Mouse (Mus musculus): Measurements from ENCODE around the gene Sucla2.
"Not testable (repeated sequence)": the region's sequence is repeated elsewhere in the genome, so short reads cannot be mapped to it uniquely, and the experiment has no call there.

Sucla2 gene

DNA sequence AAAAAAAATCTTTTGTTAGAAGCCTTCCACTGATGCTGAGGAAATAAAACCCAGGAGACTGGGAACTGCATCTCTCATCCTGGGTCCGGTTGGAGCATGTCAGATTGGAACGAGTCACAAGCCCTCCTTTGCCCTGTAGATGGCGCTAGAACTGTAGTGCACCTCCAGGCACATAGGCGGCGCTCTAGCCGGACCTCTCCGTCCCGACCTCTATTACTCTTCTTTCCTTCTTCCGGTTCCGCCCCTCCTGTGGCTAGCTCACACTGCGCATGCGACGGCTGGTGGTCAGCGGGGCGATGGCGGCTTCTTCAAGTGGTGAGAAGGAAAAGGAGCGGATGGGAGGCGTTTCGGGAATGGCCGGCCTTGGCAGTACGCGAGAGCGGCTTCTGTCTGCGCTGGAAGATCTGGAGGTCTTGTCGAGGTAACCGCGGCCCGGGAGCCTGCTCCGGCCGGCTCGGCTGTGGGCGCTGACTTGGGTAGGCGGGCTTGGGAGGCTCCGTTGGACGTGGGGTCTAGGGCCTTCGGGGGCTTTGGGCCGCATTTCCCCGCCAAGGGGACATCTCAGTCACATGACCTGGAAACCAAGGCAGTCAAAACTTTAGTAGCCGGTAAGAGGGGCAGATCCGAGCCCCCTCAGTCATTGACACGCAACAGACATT lies 15.2 kb upstream of the Sucla2 start, which contains the start of gene Med4:
Gene Med4 (plus strand): TSS at position 261 of the 659 bp plus-strand sequence.
- peak; percentile 91 for DNase-seq (ENCODE audit: low read depth, low spot score)

DNA sequence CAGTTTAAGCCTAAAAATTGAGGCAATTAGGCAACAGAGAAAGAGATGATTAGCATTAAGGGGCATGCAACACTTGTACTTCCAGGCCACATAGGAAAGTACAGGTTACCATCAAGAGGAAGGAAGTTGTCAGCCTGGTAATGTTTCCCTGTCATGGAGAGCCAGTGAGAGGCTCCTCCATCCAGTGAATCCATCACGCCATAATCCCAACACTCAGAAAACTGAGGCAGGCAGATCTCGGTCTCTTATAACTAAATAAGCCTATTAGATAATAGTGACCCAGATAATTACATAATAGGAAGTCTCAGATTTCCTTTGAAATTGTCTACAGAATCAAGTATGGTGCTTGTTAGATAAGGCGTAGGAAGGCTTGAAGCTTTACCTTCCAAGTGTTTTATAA lies 983 bp upstream of the Sucla2 start:
- no peak for DNase-seq (ENCODE audit: low read depth, low spot score)

DNA sequence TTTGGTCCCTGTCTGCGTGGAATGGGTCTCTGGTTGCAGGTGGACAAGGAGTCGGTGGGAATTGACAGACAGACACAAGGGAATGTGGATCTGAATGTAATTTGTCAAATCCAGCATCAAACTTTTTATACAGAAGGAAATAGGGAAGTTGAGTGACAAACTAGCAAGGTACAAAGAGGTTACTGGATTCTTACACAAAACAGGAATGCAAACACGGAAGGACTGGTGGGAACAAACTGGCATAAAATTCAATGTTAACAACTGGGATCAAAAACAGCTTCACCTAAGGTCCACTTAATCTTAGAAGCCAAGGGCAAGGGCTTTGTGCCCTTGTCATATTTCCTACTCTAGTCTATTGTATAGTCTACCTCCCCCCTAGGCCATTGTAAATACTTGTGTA lies 3.5 kb downstream of the Sucla2 start:
- not testable (repeated sequence) for DNase-seq (ENCODE audit: low read depth, low spot score)

DNA sequence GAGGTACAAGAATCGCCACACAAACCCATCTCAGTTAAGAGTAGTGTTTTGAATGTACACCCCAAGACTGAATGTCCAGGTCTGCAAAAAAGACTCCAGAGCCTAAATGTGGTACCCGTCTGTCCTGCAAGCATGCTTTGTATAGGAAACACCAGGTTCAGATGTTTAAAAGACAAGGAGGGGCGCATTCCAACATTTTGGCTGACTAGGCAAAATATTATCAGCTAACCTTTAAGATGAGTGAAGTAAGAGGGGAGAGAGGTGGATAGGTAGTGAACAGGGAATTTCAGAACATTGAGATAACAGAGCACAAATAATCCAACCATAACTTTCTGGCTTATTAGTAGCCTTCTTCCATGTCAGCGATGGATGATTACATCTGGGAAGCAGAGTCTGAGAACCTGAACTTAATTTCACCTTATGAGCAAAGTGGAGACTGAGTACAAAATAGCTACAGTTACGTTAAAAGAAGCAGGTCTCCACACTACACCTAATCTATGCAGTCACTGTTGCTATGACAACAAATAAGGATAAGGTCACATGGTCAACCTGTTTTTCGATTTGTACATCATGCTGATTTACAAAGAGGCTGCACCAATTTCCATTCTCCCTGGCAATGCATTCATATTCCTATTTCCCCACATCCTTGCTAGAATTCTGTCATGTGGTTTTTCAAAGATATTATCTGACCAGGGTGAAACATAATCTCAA lies 8.8 kb downstream of the Sucla2 start:
- no peak for DNase-seq (ENCODE audit: low read depth, low spot score)

DNA sequence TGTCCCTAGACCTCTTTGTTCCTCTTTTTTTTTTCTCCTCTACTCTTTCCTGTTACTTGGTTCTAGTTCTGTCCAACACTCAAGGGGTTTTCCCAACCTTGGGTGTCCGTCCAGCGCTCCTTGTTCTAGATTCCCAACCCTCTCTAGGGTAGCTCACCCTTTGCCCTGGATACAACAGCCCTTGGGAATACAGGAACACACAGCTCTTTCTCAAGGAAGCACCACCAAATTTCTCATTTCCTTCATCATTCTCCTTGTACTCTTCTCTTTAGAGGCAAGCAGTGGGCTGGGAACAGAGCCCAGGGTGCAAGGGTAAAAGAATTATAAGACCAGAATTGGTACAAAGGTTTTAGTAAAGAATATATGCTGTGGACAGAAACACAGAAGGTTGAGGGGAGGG lies 10.5 kb downstream of the Sucla2 start:
- no peak for DNase-seq (ENCODE audit: low read depth, low spot score)

DNA sequence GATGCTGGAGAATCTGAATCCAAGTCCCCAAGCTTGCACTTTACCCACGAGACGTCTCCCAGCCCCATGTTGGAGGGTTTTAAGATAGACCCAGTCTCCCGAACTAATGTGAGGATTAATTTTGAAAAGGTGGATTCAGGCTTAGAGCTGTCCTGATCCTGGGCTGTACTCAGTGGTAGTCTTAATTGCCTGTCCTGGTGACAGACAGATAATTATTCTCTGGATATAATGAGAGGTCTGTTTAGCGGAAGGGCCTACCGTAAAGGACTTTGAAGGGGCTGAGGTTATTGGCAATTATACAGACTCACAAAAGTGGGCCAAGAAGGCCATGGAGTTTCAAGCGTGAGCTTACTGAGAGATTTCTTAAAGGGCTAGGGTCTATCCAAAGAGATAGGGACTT lies 18.7 kb downstream of the Sucla2 start:
- no peak for DNase-seq (ENCODE audit: low read depth, low spot score)

DNA sequence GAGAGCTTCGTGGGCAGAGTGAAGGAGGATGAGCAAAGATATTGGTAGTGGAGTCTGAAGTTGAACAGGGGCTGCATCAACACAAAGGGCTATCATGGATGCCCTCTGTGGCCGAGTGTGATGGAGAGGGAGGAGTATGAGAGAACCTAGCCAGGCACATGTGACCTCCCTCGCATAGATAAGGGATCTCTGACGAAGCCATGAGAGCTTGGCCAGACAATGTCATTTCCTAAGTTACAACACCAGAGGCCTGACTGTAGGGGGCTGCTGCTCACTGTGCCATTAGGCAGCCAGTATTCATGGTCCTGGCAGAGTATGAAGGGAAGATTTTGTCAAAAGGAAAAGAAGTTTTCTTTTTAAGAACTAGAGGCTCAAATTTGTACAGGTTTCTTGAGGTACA lies 21.9 kb downstream of the Sucla2 start:
- no peak for DNase-seq (ENCODE audit: low read depth, low spot score)

DNA sequence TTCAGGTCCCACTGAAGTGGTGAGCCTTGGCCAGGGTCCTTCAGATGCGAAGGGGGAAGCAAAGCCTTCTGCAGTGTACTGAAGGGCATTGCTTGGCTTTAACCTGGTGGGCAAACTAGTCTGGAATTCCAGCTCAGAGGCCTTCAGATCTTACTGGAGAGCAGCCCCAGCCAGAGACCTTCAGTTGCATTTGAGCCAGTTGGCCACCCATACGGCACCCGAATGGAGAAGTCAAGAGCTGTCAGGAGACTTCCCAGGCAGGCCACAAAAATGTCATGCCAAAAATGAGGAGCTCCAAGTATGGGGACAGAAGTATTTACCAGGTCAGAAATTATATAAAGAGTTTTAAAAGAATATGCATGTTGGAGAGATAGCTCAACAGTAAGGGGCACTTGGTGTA lies 22.9 kb downstream of the Sucla2 start, which contains the start of gene Nudt15:
Gene Nudt15 (minus strand): TSS at position 192 of the 400 bp plus-strand sequence.
- no peak for DNase-seq (ENCODE audit: low read depth, low spot score)

DNA sequence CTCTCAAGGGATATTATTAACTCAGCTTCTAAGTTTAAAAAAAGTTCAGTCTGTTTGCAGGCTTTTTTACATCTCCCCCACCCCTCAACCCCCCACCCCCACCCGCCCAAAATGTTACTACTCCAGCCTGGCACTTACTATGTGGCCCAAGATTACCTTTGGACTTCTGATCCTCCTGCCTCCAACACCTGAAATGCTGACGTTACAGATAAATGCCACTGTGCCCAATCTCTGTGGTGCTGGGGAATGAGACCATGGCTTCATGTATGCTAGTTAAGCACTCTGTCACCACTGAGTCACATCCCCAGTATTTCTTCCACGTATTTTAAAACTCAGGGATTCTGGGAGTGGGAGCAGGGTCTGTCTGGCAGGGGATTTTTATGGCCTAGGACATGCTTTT lies 25.2 kb downstream of the Sucla2 start:
- no peak for DNase-seq (ENCODE audit: low read depth, low spot score)

DNA sequence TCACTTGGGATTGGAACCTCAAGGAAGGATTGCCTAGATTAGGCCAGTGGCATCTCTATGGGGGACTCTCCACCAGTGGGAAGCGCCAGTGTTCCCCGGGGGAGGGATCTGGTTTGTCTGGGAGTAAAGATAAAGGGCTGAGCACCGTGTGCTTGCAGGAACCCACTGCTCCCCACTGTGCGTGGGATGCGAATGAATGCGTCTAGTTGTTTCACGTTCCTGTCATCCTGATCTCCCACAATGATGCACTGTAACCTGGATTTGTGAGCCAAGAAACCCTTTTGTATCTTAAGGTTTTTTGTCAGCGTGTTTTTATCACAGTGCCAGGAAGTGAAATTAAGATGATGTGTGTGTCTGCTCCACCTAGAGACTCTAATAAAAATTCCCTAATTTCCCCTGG lies 25.6 kb downstream of the Sucla2 start:
- DNase-seq (ENCODE audit: low read depth, low spot score), result no peak

DNA sequence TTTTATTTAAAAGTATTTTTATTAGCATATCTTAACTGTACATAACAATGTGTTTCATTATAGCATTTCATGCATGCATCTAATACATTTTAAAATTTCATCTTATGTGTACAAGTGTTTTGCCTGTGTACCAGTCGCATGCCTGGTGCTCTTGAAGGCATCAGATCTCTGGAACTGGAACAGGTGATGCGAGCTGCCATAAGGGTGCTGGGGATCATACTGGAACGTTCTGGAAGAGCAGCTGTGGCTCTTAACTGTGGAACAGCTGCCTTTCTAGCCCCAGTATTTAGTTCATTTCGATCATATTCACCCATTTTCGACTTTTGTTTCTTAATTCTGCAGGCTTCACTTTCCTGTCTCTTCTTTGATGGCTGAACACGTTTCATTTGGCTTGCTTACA lies 26.0 kb downstream of the Sucla2 start:
- no peak for DNase-seq (ENCODE audit: low read depth, low spot score)

DNA sequence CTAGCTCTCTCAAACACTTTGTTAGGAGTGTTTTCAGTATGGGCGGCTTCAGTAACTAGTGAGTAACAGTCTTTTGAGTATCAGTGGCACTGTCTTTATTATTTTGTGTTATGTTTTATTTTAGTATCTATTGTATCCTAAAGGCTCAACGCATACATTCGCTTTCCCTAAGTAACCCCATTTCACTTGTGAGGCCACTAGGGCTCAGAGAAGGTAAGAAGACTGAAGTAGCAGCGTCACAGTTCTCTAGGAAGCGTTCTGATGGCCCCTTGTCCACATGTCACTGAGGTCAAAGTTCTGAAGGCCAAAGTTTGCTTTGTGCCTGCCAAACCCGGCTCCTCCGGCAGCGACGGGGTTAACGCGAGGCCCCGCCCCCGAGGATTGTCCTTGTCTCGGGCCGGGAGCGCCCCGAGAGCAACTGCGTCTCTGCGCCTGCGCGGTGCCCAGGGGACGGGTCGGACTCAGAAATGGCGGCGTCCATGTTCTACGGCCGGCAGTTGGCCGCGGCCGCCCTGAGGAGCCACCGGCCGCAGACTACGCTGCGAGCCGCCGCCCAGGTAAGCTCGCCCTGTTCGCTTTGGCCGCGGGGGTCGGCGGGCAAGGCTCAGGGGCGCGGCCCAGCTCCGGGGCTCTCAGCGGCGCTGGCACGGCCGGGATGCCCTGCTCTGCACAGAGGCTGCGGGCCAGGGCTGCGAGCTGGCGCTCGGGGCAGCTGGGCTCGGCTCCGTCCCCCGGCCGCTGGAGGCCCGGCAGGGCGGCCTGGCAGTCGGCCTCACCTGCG lies 27.4 kb downstream of the Sucla2 start:
- DNase-seq (ENCODE audit: low read depth, low spot score), result peak; percentile 84

DNA sequence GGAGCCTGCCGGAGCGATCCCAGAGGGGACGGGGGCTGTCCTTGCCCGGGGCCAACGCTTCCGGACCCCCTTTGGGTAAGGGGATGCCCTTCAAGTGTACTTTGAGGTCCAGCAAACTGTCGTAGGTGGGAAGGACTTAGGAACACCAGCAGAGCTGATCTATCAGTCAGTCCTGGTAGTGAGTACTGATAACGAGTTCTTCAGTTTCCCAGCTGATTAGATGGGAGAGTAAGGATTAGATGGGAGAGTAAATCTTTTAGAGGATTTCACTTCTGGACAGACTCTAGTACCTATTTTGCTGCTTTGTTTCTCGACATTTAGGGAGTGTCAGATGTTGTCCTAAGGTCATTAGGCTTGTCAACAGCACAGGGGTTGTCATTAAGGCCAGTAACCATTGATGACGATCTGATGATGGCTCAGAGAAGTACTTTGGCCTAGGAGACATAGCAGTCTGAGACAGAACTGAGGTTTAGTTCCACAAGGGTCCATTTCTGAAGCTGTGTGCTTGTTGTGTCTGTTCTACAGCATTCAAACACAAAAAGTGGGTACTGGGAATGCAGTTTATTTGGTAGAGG lies 28.1 kb downstream of the Sucla2 start:
- peak; percentile 13 for DNase-seq (ENCODE audit: low read depth, low spot score)

DNA sequence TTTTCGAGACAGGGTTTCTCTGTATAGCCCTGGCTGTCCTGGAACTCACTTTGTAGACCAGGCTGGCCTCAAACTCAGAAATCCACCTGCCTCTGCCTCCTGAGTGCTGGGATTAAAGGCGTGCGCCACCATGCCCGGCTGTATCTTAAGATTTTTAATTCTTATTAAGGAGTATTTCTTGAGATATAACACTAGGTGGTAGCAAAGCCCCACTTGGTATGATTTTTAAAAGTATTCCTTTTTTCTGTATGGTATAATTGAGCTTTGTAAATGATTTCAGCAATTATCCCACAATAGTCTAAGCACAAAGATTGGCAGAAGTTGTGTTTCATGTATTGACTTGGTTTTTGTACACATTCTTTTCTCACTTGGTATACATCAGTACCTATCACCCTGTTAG lies 44.7 kb downstream of the Sucla2 start:
- not testable (repeated sequence) for DNase-seq (ENCODE audit: low read depth, low spot score)

DNA sequence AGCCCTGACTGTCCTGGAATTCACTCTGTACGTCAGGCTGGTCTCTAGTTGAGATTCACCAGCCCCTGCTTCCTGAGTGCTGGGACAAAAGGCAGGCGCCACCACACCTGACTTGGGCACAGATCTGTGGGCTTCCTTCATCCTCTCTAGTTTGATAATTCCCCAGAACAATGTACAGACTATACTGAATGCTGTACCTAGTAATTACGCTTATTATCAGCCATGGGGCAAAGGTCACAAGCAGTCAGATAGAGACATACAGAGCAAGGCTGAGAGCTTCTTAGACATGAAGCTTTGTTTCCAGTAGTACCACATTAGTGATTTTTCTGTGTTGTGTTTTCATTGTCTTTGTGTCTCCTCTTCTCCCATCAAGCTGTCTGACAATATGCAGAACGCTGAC lies 46.0 kb downstream of the Sucla2 start:
- no peak for DNase-seq (ENCODE audit: low read depth, low spot score)

DNA sequence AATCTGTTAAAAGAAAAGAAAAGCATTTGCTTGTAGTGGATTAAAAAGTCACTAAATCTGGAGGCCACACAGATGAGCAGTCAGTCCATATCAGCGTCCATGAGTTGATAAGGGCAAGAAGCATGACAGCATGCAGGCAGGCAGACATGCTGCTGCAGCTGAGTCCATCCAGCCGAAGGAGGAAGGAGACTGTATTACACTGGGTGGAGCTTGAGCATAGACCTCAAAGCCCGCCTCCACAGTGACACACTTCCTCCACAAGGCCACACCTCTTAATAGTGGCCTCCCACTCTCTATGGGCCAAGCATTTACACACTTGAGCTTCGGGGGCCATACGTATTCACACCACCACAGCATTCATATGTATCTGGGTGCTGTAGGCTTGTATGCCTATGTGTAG lies 48.9 kb downstream of the Sucla2 start:
- DNase-seq (ENCODE audit: low read depth, low spot score), result no peak

DNA sequence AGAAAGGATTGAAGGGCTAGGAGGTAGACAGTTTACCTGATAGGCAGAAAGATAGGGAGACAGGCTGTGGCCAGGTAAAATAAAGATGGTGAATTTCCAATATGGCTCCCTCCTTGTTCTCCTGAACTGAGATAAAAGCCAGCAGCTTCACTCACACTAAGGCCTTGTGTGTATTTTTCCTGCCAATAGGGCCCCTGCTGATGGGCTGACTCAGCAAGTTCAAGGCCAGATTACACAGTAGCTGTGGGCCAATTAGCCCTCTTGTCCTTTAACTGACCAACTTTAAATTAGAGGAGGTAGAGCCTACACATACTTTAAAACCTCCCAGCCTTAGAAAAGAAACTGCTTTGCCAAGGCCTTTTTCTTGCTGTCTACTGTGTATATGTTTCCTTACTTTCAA lies 51.2 kb downstream of the Sucla2 start:
- DNase-seq (ENCODE audit: low read depth, low spot score), result no peak

DNA sequence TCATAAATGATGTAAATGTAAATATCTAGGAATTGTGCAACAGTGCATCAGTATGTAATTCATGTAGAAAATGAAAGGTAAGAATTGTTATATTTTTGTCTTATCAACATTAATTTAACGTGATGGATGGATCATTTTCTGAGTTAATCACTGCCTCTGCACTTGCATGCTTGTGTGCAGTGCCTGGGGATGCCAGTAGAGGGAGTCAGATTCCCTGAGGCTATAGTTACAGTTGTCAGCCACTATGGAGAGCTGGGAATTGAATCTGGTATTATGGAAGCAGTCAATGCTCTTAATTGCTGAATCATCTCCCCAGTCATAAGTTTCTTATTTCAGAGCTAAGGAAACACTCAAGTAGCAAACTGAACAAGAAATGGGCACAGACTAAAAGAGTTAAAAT lies 63.0 kb downstream of the Sucla2 start:
- no peak for DNase-seq (ENCODE audit: low read depth, low spot score)

DNA sequence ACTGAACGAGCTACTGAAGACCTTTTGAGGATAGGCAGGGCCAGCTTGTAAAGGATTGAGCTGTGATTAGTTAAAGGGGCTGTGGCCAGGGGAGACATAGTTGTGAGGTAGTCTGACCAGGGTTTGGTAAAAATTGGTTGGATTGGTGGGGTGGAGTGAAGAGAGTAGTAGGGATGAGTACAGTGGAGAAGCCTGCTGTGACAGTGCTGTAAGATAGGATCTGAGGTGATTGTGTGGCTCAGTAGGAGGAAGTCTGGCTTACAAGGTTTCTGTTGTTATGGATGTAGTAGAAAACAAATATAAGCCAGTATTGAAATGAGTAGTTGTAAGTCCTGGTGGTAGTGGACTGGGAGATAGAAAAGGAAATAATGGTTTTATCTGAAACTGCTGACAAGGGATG lies 67.0 kb downstream of the Sucla2 start:
- DNase-seq (ENCODE audit: low read depth, low spot score), result no peak

DNA sequence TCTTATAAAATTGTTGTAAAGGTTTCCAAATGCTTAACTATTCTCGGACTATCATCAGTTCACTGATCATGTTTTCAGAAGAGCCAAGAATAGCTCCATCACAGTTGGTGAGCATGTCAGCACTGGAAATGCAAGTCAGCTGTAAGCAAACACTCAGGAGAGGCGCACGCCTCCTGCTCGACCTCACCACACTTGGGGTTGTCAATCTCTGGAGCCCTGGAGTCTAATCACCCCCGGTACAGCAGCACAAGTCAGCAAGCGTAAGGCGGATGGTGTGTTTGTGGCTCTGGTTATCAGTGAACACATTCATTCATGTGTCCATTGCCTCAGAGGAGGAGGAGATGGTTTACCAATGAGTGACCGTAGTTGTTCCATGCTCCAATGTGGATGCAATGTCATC lies 74.6 kb downstream of the Sucla2 start:
- no peak for DNase-seq (ENCODE audit: low read depth, low spot score)

DNA sequence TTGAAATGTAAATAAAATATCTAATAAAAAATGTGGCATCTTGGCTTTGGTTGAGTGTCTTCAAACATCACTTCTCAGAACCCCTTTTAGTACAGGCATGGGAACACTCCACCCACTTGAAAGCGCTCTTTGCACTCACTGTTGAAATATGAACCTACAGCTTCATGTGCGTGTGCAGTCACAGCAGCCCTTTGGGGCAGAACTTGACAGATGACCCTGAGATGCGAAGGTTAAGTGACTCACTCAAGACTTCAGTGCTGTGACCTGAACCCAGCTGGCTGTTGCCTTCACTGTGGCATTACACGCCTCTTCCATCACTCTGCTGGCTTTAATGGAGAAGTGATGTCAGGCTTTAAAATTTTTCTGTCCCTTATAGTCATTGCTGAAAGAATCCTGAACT lies 82.6 kb downstream of the Sucla2 start:
- no peak for DNase-seq (ENCODE audit: low read depth, low spot score)
